Mouse (Mus musculus) MEL (cell line): ENCODE data around the gene Kbtbd12. TPM values are rescaled to one million over a fixed set of nuclear protein-coding genes. Genes with fewer than 3 reads are reported as not detected.

ENCODE experiments used
- DNase-seq: peaks from one replicate; pipeline ENCODE4 v3.0.0; 2011; ENCODE audit warnings: low read depth, low spot score
- H3K27ac ChIP-seq: 2 replicates; pipeline ENCODE4 v1.5.1; 2012; ENCODE audit warnings: low read depth, mild to moderate bottlenecking, control low read depth, low read length, moderate library complexity; ENCODE audit not compliant: control insufficient read depth
- H3K27me3 ChIP-seq, 2 experiments: fragments of 150-350 bp in 1 of 2; sonication (generic) in 1 of 2; 2 replicates each; pipeline ENCODE4 v1.6.1; 2012; ENCODE audit warnings: low read length in 2 of 2, mild to moderate bottlenecking in 2 of 2, improper control_type of control experiment in 1 of 2, moderate library complexity in 1 of 2; ENCODE audit not compliant: insufficient read depth in 2 of 2, control insufficient read depth in 1 of 2
- H3K36me3 ChIP-seq, 2 experiments: 2 replicates each; pipeline ENCODE4 v1.6.1; 2012 to 2014; ENCODE audit warnings: low read length in 2 of 2, improper control_type of control experiment in 1 of 2, inconsistent platforms in 1 of 2, mild to moderate bottlenecking in 1 of 2; ENCODE audit not compliant: insufficient read depth in 2 of 2, control insufficient read depth in 1 of 2
- H3K4me1 ChIP-seq, 2 experiments: fragments of 150-350 bp in 1 of 2; sonication (generic) in 1 of 2; 2 replicates each; pipeline ENCODE4 v1.6.1; 2012; ENCODE audit warnings: low read length in 2 of 2, improper control_type of control experiment in 1 of 2, mild to moderate bottlenecking in 1 of 2; ENCODE audit not compliant: insufficient read depth in 2 of 2, control insufficient read depth in 1 of 2
- H3K4me3 ChIP-seq, 2 experiments: fragments of 150-350 bp in 1 of 2; sonication (generic) in 1 of 2; 2 replicates each; pipeline ENCODE4 v1.5.1; 2012; ENCODE audit warnings: low read depth in 2 of 2, low read length in 2 of 2, mild to moderate bottlenecking in 2 of 2, moderate library complexity in 2 of 2, control low read depth in 1 of 2, improper control_type of control experiment in 1 of 2; ENCODE audit not compliant: control insufficient read depth in 1 of 2, insufficient read depth in 1 of 2
- H3K79me2 ChIP-seq: 2 replicates; pipeline ENCODE4 v1.6.1; 2012; ENCODE audit warnings: mild to moderate bottlenecking, low read length, moderate library complexity; ENCODE audit not compliant: control insufficient read depth, poor library complexity, insufficient read depth
- H3K9ac ChIP-seq: 2 replicates; pipeline ENCODE4 v1.6.1; 2012; ENCODE audit warnings: low read depth, mild to moderate bottlenecking, control low read depth, low read length, moderate library complexity; ENCODE audit not compliant: control insufficient read depth, poor library complexity, severe bottlenecking
- H3K9me3 ChIP-seq: fragments of 150-350 bp; sonication (generic); replicated peaks from 2 replicates; pipeline ENCODE4 v1.6.1; 2012; ENCODE audit warnings: mild to moderate bottlenecking, low read length, improper control_type of control experiment, moderate library complexity; ENCODE audit not compliant: insufficient read depth
- CHD1 ChIP-seq: IDR thresholded peaks from 2 replicates; pipeline ENCODE4 v1.6.1; 2012; ENCODE audit warnings: low read depth, mild to moderate bottlenecking, inconsistent platforms, low read length, improper control_type of control experiment
- CTCF ChIP-seq, 3 experiments: IDR thresholded peaks in 2 of 3; conservative IDR thresholded peaks in 1 of 3; 2 replicates each; pipeline ENCODE4 v1.5.1; 2011 to 2012; ENCODE audit warnings: low read length in 3 of 3, low read depth in 2 of 3, mild to moderate bottlenecking in 2 of 3, improper control_type of control experiment in 1 of 3, inconsistent platforms in 1 of 3, mixed read lengths in 1 of 3, moderate library complexity in 1 of 3; ENCODE audit not compliant: control insufficient read depth in 1 of 3, insufficient read depth in 1 of 3, poor library complexity in 1 of 3, severe bottlenecking in 1 of 3
- ELF1 ChIP-seq: IDR thresholded peaks from 2 replicates; pipeline ENCODE4 v1.6.1; 2014; ENCODE audit warnings: low read depth, mild to moderate bottlenecking, inconsistent platforms, low read length, improper control_type of control experiment, moderate library complexity
- EP300 ChIP-seq, 2 experiments: IDR thresholded peaks; 2 replicates each; pipeline ENCODE4 v1.6.1; 2011; ENCODE audit warnings: improper control_type of control experiment in 2 of 2, low read length in 2 of 2, low read depth in 1 of 2, mild to moderate bottlenecking in 1 of 2
- GABPA ChIP-seq: IDR thresholded peaks from 2 replicates; pipeline ENCODE4 v1.6.1; 2012; ENCODE audit warnings: low read depth, mild to moderate bottlenecking, inconsistent platforms, low read length, improper control_type of control experiment, moderate library complexity
- GATA1 ChIP-seq: IDR thresholded peaks from 2 replicates; pipeline ENCODE4 v1.6.1; 2011; ENCODE audit warnings: low read depth, low read length, improper control_type of control experiment
- HCFC1 ChIP-seq: IDR thresholded peaks from 2 replicates; pipeline ENCODE4 v1.6.1; 2012; ENCODE audit warnings: low read depth, mild to moderate bottlenecking, inconsistent platforms, low read length, improper control_type of control experiment, moderate library complexity
- JUND ChIP-seq: IDR thresholded peaks from 2 replicates; pipeline ENCODE4 v1.6.1; 2011; ENCODE audit warnings: low read depth, mild to moderate bottlenecking, improper control_type of control experiment, low read length
- KAT2A ChIP-seq: conservative IDR thresholded peaks from 2 replicates; pipeline ENCODE4 v1.6.1; 2012; ENCODE audit warnings: low read depth, low read length, improper control_type of control experiment, inconsistent platforms
- MEF2A ChIP-seq: IDR thresholded peaks from 2 replicates; pipeline ENCODE4 v1.6.1; 2014; ENCODE audit warnings: low read depth, mild to moderate bottlenecking, inconsistent platforms, low read length, improper control_type of control experiment; ENCODE audit not compliant: poor library complexity, insufficient replicate concordance, severe bottlenecking; ENCODE audit errors: extremely low read depth
- MXI1 ChIP-seq: IDR thresholded peaks from 2 replicates; pipeline ENCODE4 v1.6.1; 2011; ENCODE audit warnings: mild to moderate bottlenecking, low read depth, low read length, improper control_type of control experiment
- POLR2A ChIP-seq, 2 experiments: IDR thresholded peaks; 2 replicates each; pipeline ENCODE4 v1.6.1; 2011 to 2012; ENCODE audit warnings: low read length in 2 of 2, mild to moderate bottlenecking in 2 of 2, control low read depth in 1 of 2, improper control_type of control experiment in 1 of 2, low read depth in 1 of 2, moderate library complexity in 1 of 2; ENCODE audit not compliant: control insufficient read depth in 1 of 2, insufficient read depth in 1 of 2, poor library complexity in 1 of 2
- POLR2AphosphoS2 ChIP-seq: IDR thresholded peaks from 2 replicates; pipeline ENCODE4 v1.6.1; 2011; ENCODE audit warnings: low read length, improper control_type of control experiment
- POLR2AphosphoS5 ChIP-seq: IDR thresholded peaks from 2 replicates; pipeline ENCODE4 v1.6.1; 2012; ENCODE audit warnings: low read depth, borderline replicate concordance, mild to moderate bottlenecking, inconsistent platforms, low read length, moderate library complexity, mixed read lengths
- RAD21 ChIP-seq: IDR thresholded peaks from 2 replicates; pipeline ENCODE4 v1.6.1; 2011; ENCODE audit warnings: mild to moderate bottlenecking, low read depth, low read length, improper control_type of control experiment
- RCOR1 ChIP-seq: IDR thresholded peaks from 2 replicates; pipeline ENCODE4 v1.6.1; 2012; ENCODE audit warnings: low read depth, mild to moderate bottlenecking, inconsistent platforms, low read length, improper control_type of control experiment
- SIN3A ChIP-seq: IDR thresholded peaks from 2 replicates; pipeline ENCODE4 v1.6.1; 2012; ENCODE audit warnings: low read length, improper control_type of control experiment, inconsistent platforms
- TBP ChIP-seq: IDR thresholded peaks from 2 replicates; pipeline ENCODE4 v1.8.0; 2011; ENCODE audit warnings: low read depth, low read length, improper control_type of control experiment
- TCF12 ChIP-seq: IDR thresholded peaks from 2 replicates; pipeline ENCODE4 v1.6.1; 2014; ENCODE audit warnings: low read depth, mild to moderate bottlenecking, inconsistent platforms, low read length, improper control_type of control experiment, moderate library complexity
- USF1 ChIP-seq: IDR thresholded peaks from 2 replicates; pipeline ENCODE4 v1.6.1; 2014; ENCODE audit warnings: low read depth, mild to moderate bottlenecking, inconsistent platforms, low read length, improper control_type of control experiment, moderate library complexity
- ZC3H11A ChIP-seq: IDR thresholded peaks from 2 replicates; pipeline ENCODE4 v1.6.1; 2012; ENCODE audit warnings: low read depth, mild to moderate bottlenecking, inconsistent platforms, low read length, improper control_type of control experiment
- ZKSCAN1 ChIP-seq: IDR thresholded peaks from 2 replicates; pipeline ENCODE4 v1.6.1; 2012; ENCODE audit warnings: low read depth, mild to moderate bottlenecking, inconsistent platforms, low read length, improper control_type of control experiment, moderate library complexity
- polyA plus RNA-seq, 2 experiments: library from polyadenylated mRNA; stranded (reverse) in 1 of 2; unstranded in 1 of 2; fragments of >175 nt in 1 of 2; fragments of >200 nt in 1 of 2; gene quantifications; 2 replicates each; pipeline versions ENCODE4 v1.2.1 to v1.2.4; 2012; ENCODE audit warnings: low replicate concordance in 2 of 2, low read depth in 1 of 2; ENCODE audit not compliant: insufficient read length in 2 of 2, insufficient read depth in 1 of 2, missing spikeins in 1 of 2
- total RNA-seq: library from RNA; depleted of rRNA; stranded (reverse); fragments of 300-350 nt; gene quantifications from 2 replicates; pipeline ENCODE4 v1.2.3, GENCODE M21; 2012

Gene Kbtbd12
- total and polyA plus RNA-seq, 3 experiments, result 0.04 TPM; not detected in 2

GRCm38 (mm10) chr6:88681026-88681425 lies 43.3 kb upstream of the Kbtbd12 start:
- Histone ChIP-seq H3K9ac (no peak overlapping the region), H3K9me3 (no peaks in the 10 kb centered on the region)
- TF ChIP-seq HCFC1 (no peak), POLR2A (IDR thresholded peaks at IDR 0.05; ENCODE audit: control insufficient read depth in 1 of 2, insufficient read depth in 1 of 2, low read depth in 1 of 2, low read length in 2 of 2, poor library complexity in 1 of 2) (no peak), ZC3H11A (no peak), GABPA (no peak), CTCF (IDR thresholded peaks at IDR 0.05 in 2 of 3, conservative IDR thresholded peaks at IDR 0.05 in 1 of 3; ENCODE audit: control insufficient read depth in 1 of 3, insufficient read depth in 1 of 3, low read depth in 2 of 3, low read length in 3 of 3, poor library complexity in 1 of 3, severe bottlenecking in 1 of 3) (no peak), CHD1 (no peak), MXI1 (no peak), RAD21 (no peak), KAT2A (no peak), TCF12 (no peak), MEF2A (no peak)
- TF ChIP-seq, all 39 proteins: peak for 0
- Histone ChIP-seq H3K79me2 (no peaks in the 10 kb centered on the region), H3K4me3 (no peak overlapping the region), H3K36me3 (no peaks in the 10 kb centered on the region), H3K27me3 (peaks cover 0 to 10% of the 10 kb centered on the region in 2 experiments; a peak in 3 of 4 replicates), H3K27ac (no peak overlapping the region), H3K4me1 (no peaks in the 10 kb centered on the region)
- no peak for DNase-seq

- Histone ChIP-seq H3K27me3 (peaks cover 0 to 8% of the 10 kb centered on the region in 2 experiments; a peak in 3 of 4 replicates), H3K79me2 (no peaks in the 10 kb centered on the region), H3K4me3 (no peak overlapping the region)
- TF ChIP-seq SIN3A (no peak), RCOR1 (no peak), ZC3H11A (no peak), TCF12 (no peak), POLR2AphosphoS2 (no peak), GABPA (no peak), TBP (no peak), HCFC1 (no peak), USF1 (no peak), ZKSCAN1 (no peak), POLR2AphosphoS5 (no peak), ELF1 (no peak), JUND (no peak), GATA1 (no peak), EP300 (IDR thresholded peaks at IDR 0.05; ENCODE audit: low read depth in 1 of 2, low read length in 2 of 2) (no peak)
- TF ChIP-seq, all 39 proteins: peak for 0
- no peaks in the 10 kb centered on the region for H3K9me3 ChIP-seq
- H3K36me3 ChIP-seq, result no peaks in the 10 kb centered on the region
- H3K4me1 ChIP-seq, result no peaks in the 10 kb centered on the region
- DNase-seq, result no peak
- H3K9ac ChIP-seq, result no peak overlapping the region
- H3K27ac ChIP-seq, result no peak overlapping the region
These were observed 40.0 kb upstream of the Kbtbd12 start for GRCm38 (mm10) chr6:88677738-88678137.
